Mouse (Mus musculus) skeletal muscle tissue, adult 2 months (tissue): ENCODE measurements around the gene Pkhd1.

Experiments
- DNase-seq: peaks from one replicate; pipeline ENCODE4 v3.0.0-alpha.2; 2012; ENCODE audit warnings: low read depth, low spot score

Gene Pkhd1

DNA sequence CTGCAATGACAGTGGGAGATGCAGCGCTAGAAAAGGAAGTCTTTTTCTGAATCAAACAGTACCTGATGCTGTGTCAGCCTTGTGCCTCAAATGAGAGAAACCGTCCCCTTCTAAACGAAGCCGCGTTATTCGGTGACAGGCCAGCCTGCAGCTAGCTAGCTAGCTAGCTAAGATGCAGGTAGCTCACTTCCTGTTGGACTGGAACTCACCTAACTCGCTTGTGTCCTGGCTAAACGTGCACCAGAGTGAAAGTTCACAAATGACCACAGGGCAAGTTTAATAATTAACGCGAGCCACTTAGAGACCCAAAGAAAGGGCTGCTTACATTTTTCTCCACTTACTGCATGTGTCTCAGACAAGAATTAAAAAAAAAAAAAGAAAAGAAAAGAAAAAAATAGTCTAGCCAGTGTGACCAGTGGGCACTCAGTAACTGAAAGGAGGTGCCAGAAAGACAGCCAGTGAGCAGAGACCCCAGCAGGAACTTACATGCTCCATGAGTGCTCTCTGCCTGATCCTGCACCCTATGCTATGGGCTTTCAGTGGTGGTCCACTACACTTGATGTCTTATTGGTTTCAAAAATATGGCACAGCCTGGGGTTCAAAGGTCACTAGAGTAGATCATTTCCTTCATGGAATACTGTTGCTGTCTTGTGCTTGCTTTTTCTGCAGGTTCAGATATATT is at the start of gene Pkhd1:
TSS of gene Pkhd1 (minus strand) at position 216 of the 682 bp plus-strand sequence.
- DNase-seq: no peak

DNA sequence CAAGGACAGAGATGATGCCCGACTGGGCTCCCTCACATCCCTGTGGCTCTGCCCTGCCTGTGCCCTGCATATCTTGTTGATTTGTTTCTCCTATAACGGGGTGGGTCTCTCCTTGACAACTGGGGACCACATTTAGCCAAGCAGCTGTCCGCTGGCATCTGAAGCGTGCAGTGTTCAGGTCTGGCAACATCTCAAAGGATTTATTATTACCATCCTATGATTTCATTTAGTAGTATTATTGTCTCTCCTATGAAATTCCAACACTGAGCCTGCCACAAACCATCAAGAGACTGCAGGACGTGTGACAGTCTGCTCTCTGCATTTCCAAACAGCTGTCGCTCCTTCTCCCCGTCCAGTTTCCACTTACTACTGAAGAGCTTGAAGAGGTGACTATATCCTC is 49.7 kb upstream of the Pkhd1 start:
- DNase-seq: peak; percentile 19

GRCm38 (mm10) chr1:20666233-20666632 is 48.4 kb upstream of the Pkhd1 start:
- no peak for DNase-seq

DNA sequence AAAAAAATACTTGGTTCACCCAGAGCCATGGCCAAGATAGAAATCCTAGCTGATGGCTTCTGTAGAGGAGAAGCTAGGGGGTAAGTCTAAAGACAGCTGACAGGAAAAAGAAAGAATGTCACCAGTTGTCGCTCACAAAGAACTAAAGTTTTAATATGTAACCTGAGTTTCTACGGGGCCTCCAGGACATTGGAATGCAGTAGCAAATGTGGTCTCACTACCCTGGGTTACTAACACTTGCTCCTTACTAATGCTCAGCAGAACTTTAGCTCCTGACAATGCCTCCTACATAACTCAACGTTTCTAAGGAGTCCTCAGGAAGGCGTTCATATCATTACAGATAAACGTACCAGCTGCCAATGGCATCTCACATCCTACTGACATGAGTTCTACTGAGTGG is 37.2 kb upstream of the Pkhd1 start:
- DNase-seq: no peak

- no peak for DNase-seq
These were observed 35.9 kb upstream of the Pkhd1 start for GRCm38 (mm10) chr1:20653513-20654506.

- DNase-seq: peak; percentile 72
These were observed 17.0 kb upstream of the Pkhd1 start for GRCm38 (mm10) chr1:20634856-20635255.

GRCm38 (mm10) chr1:20633276-20633869 is 15.5 kb upstream of the Pkhd1 start:
- DNase-seq: peak; percentile 13

DNA sequence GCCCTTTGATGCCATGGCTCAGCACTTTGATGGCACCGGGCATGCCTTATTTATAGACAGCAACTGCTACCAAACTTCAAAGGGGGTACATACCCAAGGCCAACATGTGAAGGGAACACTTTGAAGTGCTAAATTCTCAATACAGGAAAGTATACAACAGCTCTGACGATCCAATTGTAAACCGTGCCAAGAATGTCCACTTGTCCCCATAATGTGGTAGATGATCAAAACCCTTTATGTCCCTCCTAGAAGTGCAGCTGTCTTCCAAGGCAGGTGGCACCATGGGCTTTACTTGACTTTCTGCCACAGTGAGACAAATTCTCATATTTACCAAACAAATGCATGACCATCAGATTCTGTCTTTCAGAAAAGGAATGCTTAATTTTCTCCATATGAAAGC is 6.7 kb upstream of the Pkhd1 start:
- DNase-seq: no peak

- DNase-seq: no peak
These were observed 5.5 kb upstream of the Pkhd1 start for GRCm38 (mm10) chr1:20623375-20623774.

DNA sequence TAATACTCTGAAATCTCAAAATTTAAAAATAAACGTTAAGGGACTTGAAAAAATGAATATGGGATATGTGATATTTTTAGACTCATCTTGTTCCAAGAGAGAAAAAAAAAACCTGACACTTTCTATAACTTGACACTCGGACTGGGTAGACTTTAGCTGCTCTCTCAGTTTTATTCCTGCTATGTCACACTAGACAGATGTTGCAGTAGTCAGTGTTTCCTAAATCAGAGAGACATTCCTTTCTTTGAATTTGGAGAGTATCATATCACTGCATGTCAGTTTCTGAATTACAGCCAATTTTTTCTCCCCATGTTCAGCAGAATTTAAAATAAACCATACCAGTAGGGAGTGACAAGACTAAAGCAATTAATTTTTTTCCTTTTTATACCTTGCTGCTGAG is 2.7 kb upstream of the Pkhd1 start:
- DNase-seq: no peak

- DNase-seq: no peak
These were observed 1.5 kb upstream of the Pkhd1 start for GRCm38 (mm10) chr1:20619363-20619762.

DNA sequence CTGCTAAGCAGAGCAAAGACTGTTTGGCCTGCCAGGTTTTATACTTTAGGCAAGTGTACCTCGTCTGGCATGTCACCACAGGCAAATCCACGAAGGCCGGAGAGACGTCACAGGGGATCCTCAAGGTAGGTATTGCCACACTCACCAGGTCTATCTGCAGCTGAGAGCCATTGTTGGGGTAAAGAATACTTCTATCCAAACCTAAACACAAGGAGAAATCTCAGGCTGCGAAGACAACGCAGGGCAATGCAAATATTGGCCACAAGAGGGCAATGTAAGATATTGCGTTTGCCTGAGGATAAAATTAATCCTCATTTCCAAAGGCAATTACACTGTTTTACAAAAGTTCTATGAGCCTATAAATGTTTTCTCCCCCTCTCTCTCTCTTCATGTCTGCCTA is 5.2 kb downstream of the Pkhd1 start:
- no peak for DNase-seq

DNA sequence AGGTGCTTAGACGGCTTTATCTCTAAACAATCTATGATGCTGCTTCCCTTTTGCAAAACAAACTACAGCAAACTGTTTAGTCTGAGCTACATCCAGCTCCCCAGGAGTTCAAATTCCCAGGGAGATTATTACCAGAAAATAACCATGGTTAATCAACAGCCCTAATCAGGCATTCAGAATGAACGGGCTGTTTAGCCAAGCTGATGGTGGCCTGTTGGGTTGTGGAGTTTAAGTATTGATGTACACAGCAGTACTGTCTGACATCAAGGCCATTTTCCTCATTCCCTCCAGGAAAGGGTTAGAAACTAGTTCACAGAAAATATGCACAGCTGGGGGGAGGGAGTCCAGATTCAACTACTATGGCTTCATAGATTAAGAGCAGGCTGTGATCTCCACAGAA is 12.4 kb downstream of the Pkhd1 start:
- no peak for DNase-seq

DNA sequence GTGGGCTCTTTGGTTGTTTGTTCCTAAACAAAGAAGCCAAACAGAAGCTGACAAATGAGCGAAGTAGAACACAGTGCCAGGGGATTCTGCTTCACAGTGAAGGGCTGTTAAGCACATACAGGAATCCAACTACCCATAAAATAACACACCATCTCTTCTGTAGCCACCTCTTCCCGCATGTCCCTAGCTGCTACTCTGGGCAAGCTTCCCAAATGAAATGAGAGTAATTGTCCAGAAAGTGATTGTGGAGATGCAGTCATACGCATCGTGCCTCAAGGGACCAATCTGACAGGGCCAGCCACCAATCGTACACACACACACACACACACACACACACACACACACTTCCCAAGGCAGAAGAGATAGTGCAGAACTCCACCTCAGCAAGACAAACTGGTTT is 27.4 kb downstream of the Pkhd1 start:
- DNase-seq: no peak

DNA sequence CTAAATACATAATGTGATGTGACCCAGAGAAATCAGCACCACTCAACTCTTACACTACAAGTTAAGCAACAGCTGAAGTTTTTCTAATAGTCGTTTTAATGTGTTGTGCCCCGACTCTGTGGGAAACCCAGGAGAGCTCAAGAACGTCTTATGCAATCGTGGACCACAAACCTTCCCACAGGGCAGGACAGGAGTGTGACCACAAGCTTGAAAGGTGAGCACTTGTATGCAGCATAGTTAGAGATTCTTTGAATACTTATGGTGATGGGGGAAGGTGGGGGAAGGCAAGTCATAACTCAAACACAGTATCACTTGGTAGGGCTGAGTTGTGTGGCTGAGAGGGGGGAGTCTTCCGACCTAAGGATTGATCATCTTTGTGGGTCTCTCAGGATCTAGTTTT is 46.4 kb downstream of the Pkhd1 start:
- no peak for DNase-seq

GRCm38 (mm10) chr1:20569430-20569829 is 48.4 kb downstream of the Pkhd1 start:
- no peak for DNase-seq

GRCm38 (mm10) chr1:20558443-20558842 is 59.4 kb downstream of the Pkhd1 start:
- DNase-seq: no peak

DNA sequence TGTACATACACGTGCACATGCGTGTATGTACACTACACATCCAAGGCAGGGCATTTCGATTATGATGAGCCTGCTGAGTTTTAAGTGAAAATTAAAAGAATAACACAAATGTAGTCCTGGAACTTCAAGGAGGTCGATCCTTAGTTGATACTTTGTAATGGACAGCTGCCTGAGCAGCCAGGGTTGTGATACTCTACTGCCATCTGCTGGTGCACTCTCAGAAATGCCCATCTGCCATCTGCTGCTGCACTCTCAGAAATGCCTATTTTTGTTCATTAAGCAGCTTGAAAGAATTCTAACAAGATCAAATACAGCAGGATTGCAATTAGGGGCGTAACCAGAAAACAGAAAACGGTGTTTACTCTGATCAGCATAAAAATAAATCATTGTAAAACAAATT is 63.5 kb downstream of the Pkhd1 start:
- no peak for DNase-seq

GRCm38 (mm10) chr1:20551334-20551733 is 66.5 kb downstream of the Pkhd1 start:
- no peak for DNase-seq

GRCm38 (mm10) chr1:20544526-20544925 is 73.3 kb downstream of the Pkhd1 start:
- DNase-seq: no peak

- DNase-seq: peak; percentile 2
These were observed 104.3 kb downstream of the Pkhd1 start for GRCm38 (mm10) chr1:20513364-20514084.

- DNase-seq: no peak
These were observed 118.9 kb downstream of the Pkhd1 start for GRCm38 (mm10) chr1:20498965-20499364.
